Mouse (Mus musculus) lung, adult 18-20 months (tissue): ENCODE results near the gene Zdhhc1.

Experiments
- DNase-seq, 2 experiments: peaks; one replicate each; pipeline ENCODE4 v3.0.0; 2022; ENCODE audit warnings: mixed read lengths in 2 of 2

Gene Zdhhc1

GRCm38 (mm10) chr8:105496439-105497180 is at the start of gene Zdhhc1:
Gene Zdhhc1 (minus strand): TSS chr8:105496902.
- DNase-seq: peak; percentile 87 to 91

- no peak for DNase-seq
These were observed 48.5 kb upstream of the Zdhhc1 start for GRCm38 (mm10) chr8:105545249-105545648.

DNA sequence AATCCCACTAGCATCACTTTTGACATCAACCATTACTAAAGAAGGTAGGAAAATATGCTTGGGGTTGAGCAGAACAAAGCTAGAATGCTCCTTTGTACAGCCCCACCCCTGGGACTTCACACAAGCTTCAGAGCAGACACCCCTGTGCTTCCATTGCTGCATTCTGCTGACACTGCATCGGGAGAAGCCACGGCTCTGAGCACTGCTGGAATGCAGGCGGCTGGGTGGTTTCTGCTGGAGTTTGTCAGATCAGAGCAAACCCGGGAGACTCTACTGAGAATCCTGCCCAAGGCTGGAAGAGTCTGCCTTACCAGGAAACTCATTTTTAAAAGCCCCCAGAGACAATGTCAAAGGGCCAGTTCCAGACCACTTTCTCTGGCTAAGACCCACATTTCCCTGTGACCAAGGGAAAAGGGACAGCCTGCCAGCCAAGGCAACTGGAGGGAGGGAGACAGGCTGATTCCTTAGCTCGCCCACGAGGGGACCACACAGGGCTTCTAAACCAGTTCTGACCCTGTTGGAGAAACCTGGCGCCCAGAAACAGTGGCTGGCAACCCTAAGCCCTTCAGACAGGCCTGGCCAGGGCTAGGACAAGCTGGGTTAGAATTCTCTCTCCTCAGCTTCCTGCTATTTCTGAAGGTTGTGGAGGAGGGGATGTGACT is 48.0 kb upstream of the Zdhhc1 start:
- DNase-seq: no peak

- DNase-seq: no peak
These were observed 47.0 kb upstream of the Zdhhc1 start for GRCm38 (mm10) chr8:105543703-105544102.

DNA sequence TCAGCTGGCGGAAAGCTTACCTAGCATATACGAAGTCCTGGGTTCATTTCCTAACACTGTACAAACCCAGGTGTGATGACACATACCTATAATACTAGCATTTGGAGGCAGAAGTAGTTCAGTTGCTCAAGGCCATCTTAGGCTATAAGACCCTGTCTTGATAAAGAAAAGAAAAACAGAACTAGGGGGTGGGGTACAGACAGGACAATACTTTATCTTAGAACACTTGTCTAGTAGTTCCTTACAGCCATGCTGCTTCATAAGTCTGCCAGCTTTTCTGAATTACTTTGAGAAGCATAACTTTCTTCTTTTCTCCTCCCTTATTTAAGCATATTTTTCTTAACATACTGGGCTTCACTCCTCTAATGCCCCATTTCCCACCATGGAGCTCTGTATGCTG is 46.1 kb upstream of the Zdhhc1 start:
- DNase-seq: no peak

GRCm38 (mm10) chr8:105542032-105542656 is 45.4 kb upstream of the Zdhhc1 start:
- no peak for DNase-seq

- peak in 1 of 2 experiments; percentile 53 for DNase-seq
These were observed 42.2 kb upstream of the Zdhhc1 start for GRCm38 (mm10) chr8:105538940-105539339.

- peak; percentile 43 to 65 for DNase-seq
These were observed 40.4 kb upstream of the Zdhhc1 start for GRCm38 (mm10) chr8:105537011-105537677.

- no peak for DNase-seq
These were observed 39.8 kb upstream of the Zdhhc1 start for GRCm38 (mm10) chr8:105536546-105536945.

GRCm38 (mm10) chr8:105533892-105534329 is 37.2 kb upstream of the Zdhhc1 start:
- DNase-seq: peak; percentile 78 to 85

DNA sequence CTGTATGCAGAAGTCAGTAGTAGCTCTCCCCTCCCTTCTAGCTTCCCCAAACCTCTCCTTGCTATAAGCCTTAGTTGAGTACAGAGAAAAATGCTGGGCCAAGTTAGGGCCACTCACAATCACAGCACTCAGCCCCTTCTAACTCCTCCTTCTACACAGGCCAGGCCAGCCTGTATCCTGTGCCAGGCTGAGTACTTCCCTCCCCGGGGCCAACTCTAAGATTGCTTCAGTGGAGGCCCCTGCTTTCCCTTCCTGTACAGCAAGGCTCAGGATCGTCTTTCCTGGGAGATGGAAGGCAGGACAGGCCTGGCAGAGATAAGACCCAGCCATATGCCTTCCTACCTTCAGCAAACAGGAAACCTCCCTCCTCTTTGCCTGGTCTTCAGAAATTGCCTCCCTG is 36.7 kb upstream of the Zdhhc1 start:
- DNase-seq: peak; percentile 46 to 63

DNA sequence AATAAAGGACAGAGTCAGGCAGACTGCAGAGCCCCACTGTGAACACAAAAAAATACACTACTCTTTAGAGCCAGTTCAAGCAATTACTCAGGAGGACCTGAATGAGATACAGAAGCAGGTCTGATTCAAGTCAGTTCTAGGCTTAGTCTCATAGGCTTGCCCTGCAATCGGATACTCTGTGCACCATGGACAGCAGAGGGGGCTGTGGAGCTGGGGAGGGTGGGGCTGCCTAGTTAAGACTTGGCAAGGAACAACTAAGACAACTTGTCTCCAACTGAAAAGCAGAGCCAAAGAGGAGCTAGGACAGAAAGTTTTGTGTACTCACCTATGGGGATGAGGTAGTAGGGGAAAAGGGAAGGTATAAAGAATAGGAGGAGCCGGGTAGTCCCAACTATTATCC is 35.1 kb upstream of the Zdhhc1 start:
- peak; percentile 64 to 82 for DNase-seq

GRCm38 (mm10) chr8:105529271-105529670 is 32.6 kb upstream of the Zdhhc1 start:
- DNase-seq: no peak

- DNase-seq: no peak
These were observed 31.5 kb upstream of the Zdhhc1 start for GRCm38 (mm10) chr8:105528206-105528605.

- no peak for DNase-seq
These were observed 30.4 kb upstream of the Zdhhc1 start for GRCm38 (mm10) chr8:105527110-105527509.

DNA sequence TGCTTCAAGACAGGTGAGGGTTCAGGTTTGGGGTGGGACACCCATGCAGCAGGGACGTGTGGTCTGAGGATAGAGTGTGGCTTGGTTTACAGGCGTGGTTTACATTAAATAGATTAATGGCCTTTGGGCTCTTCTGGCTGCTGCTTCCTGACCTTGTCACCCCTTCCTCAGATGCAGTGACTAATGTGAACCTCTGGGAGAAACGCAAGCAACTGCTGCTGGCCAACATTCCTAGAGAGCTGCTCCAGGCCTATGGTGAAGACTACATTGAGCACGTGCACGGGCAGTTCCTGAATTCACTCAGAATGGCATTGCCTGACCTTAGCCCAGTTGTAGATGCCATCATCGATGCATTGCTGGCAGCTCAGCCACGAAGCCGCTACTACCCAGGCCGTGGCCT is 26.2 kb upstream of the Zdhhc1 start:
- no peak for DNase-seq

- peak; percentile 48 to 65 for DNase-seq
These were observed 25.5 kb upstream of the Zdhhc1 start for GRCm38 (mm10) chr8:105521995-105522769.

GRCm38 (mm10) chr8:105521061-105521460 is 24.4 kb upstream of the Zdhhc1 start:
- no peak for DNase-seq

GRCm38 (mm10) chr8:105520521-105520920 is 23.8 kb upstream of the Zdhhc1 start:
- no peak for DNase-seq

GRCm38 (mm10) chr8:105519591-105519990 is 22.9 kb upstream of the Zdhhc1 start:
- no peak for DNase-seq

GRCm38 (mm10) chr8:105518436-105519313 is 22.0 kb upstream of the Zdhhc1 start, which contains the start of gene Hsd11b2:
Gene Hsd11b2 (plus strand): TSS chr8:105518755.
- DNase-seq: peak; percentile 77 to 81
